In genomic region chr17:47210441-47211196, GRCm38 (mm10) we compare ENCODE assay signal across 23 mouse cellular contexts.
A peak's percentile ranks its signal among the peaks of the same experiment; 100 is the strongest.
DNase-seq lines count a peak whose midpoint lies in the region; ATAC-seq and TF ChIP-seq lines count a peak whose summit lies in the region.
"Had no signal": no experiment of that assay in that cellular context is flagged by ENCODE, and none has a peak within 500 bp of the region (broad histone marks: within the 10 kb centered on the region; RNA-seq: fewer than 3 reads in every experiment).

No protein-coding gene starts in this region.

- no peaks in the 10 kb centered on the region for H3K27me3 ChIP-seq in forebrain, embryonic 10.5 days (ENCODE audit: poor library complexity, severe bottlenecking)
- H3K27me3 ChIP-seq in forebrain, postnatal 0 days (ENCODE audit: insufficient read depth, low read length), result no peaks in the 10 kb centered on the region
- H3K27me3 ChIP-seq in E14TG2a.4 (ENCODE audit: insufficient read depth, low read length), result no peaks in the 10 kb centered on the region
- H3K27me3 ChIP-seq: embryonic facial prominence, embryonic 13.5 days; forebrain, embryonic 13.5 days; heart, embryonic 15.5 days; hindbrain, embryonic 15.5 days had no signal

- H3K9me3 ChIP-seq in forebrain, embryonic 10.5 days, result no peaks in the 10 kb centered on the region
- no peaks in the 10 kb centered on the region for H3K9me3 ChIP-seq in forebrain, postnatal 0 days (ENCODE audit: low read length)
- H3K9me3 ChIP-seq in E14TG2a.4 (ENCODE audit: low read length), result no peaks in the 10 kb centered on the region
- H3K9me3 ChIP-seq: embryonic facial prominence, embryonic 13.5 days; forebrain, embryonic 13.5 days; heart, embryonic 15.5 days; hindbrain, embryonic 10.5 days; hindbrain, embryonic 15.5 days had no signal

- no peak overlapping the region for H3K9ac ChIP-seq in forebrain, postnatal 0 days
- H3K9ac ChIP-seq: embryonic facial prominence, embryonic 13.5 days; forebrain, embryonic 13.5 days; heart, embryonic 15.5 days; hindbrain, embryonic 15.5 days had no signal

- no peak overlapping the region for H3K4me3 ChIP-seq in forebrain, embryonic 10.5 days
- H3K4me3 ChIP-seq in forebrain, postnatal 0 days (ENCODE audit: low read depth, low read length), result no peak overlapping the region
- 0 out of 2 replicates have a peak overlapping the region, but pooled peaks have one; percentile 3 for H3K4me3 ChIP-seq in E14TG2a.4 (replicated peaks; ENCODE audit: low read length)
- H3K4me3 ChIP-seq: embryonic facial prominence, embryonic 13.5 days; forebrain, embryonic 13.5 days; heart, adult 2 months; heart, embryonic 15.5 days; hindbrain, embryonic 10.5 days; hindbrain, embryonic 15.5 days had no signal

- H3K27ac ChIP-seq in forebrain, embryonic 10.5 days, result 0 out of 2 replicates have a peak overlapping the region, but pooled peaks have one; percentile 8
- no peak overlapping the region for H3K27ac ChIP-seq in forebrain, postnatal 0 days (ENCODE audit: low read depth, low read length)
- H3K27ac ChIP-seq: embryonic facial prominence, embryonic 13.5 days; forebrain, embryonic 13.5 days; heart, adult 2 months; heart, embryonic 15.5 days; hindbrain, embryonic 10.5 days; hindbrain, embryonic 15.5 days had no signal

- H3K4me2 ChIP-seq in forebrain, postnatal 0 days (ENCODE audit: low read depth), result no peak overlapping the region
- H3K4me2 ChIP-seq: embryonic facial prominence, embryonic 13.5 days; forebrain, embryonic 13.5 days; heart, embryonic 11.5 days; heart, embryonic 15.5 days; hindbrain, embryonic 15.5 days had no signal

- 85% methylated on average over 22 of the region's 22 CpGs for WGBS in forebrain, embryonic 10.5 days
- WGBS in forebrain, postnatal 0 days, result 83% methylated on average over 22 of the region's 22 CpGs

- no peak for DNase-seq in forebrain, embryonic 10.5 days (ENCODE audit: extremely low spot score, low spot score)
- no peak for DNase-seq in forebrain, postnatal 0 days
- DNase-seq in MEL-GATA-1-ER (ENCODE audit: extremely low read depth, low read depth), result peak; percentile 88
- peak; percentile 71 for DNase-seq in brain, adult 2 months (ENCODE audit: low read depth, low spot score)
- no peak for DNase-seq in thymus, postnatal 36 days
- DNase-seq in gastrocnemius, postnatal 4 days (ENCODE audit: low spot score in 2 of 2), result no peak
- DNase-seq: adrenal gland, adult 8-10 months; B cell, adult 2 months; cerebellum, adult 11-12 months; cerebellum, adult 9-10 months; cerebellum, postnatal 25 days; gastrocnemius, postnatal 10 days; heart, adult 2 months; heart, postnatal 14 days had no signal

- ATAC-seq in forebrain, postnatal 0 days, result no peak
- ATAC-seq: CD4-positive, CD25-positive, alpha-beta regulatory T cell, adult 4 months; forebrain, embryonic 13.5 days; intestine, embryonic 16.5 days had no signal

- 0 out of 2 replicates have a peak, but pooled peaks cover 4% of the 10 kb centered on the region for H3K4me1 ChIP-seq in forebrain, embryonic 10.5 days
- no peaks in the 10 kb centered on the region for H3K4me1 ChIP-seq in forebrain, postnatal 0 days (ENCODE audit: insufficient read depth)
- H3K4me1 ChIP-seq in E14TG2a.4 (replicated peaks; ENCODE audit: low read depth, low read length), result peaks cover 71% of the 10 kb centered on the region
- H3K4me1 ChIP-seq: forebrain, embryonic 13.5 days; hindbrain, embryonic 10.5 days; hindbrain, embryonic 15.5 days had no signal

- TF ChIP-seq CTCF in forebrain, postnatal 0 days (IDR thresholded peaks at IDR 0.05; ENCODE audit: low read depth), result no peak
- no peak for TF ChIP-seq CTCF in E14TG2a.4 (conservative IDR thresholded peaks at IDR 0.05; ENCODE audit: low read length)

- H3K36me3 ChIP-seq in forebrain, embryonic 10.5 days (replicated peaks), result peaks cover 9% of the 10 kb centered on the region; the same call in 1 of the 2 replicates
- H3K36me3 ChIP-seq in forebrain, postnatal 0 days (ENCODE audit: insufficient read depth), result 0 out of 2 replicates have a peak, but pooled peaks cover 5% of the 10 kb centered on the region
- H3K36me3 ChIP-seq in E14TG2a.4 (ENCODE audit: insufficient read depth, low read length), result peaks cover 17% of the 10 kb centered on the region
- H3K36me3 ChIP-seq: heart, embryonic 15.5 days; hindbrain, embryonic 15.5 days had no signal

Comparison
In these comparisons a context has a peak if more than half of its experiments do, and no peak if none do; other contexts are left out.
1. DNase-seq: peak in MEL-GATA-1-ER (single experiment) and brain, adult 2 months (single experiment); none in forebrain, embryonic 10.5 days (single experiment), forebrain, postnatal 0 days (single experiment), thymus, postnatal 36 days (0 of 2) and gastrocnemius, postnatal 4 days (0 of 2).